8 mouse cellular contexts compared by ENCODE assay signal in genomic region chr14:55885791-55886271, GRCm38 (mm10). TPM values are rescaled to one million over a fixed set of nuclear protein-coding genes. Genes with fewer than 3 reads are reported as not detected.
DNase-seq lines count a peak whose midpoint lies in the region; TF ChIP-seq lines count a peak whose summit lies in the region.

No protein-coding gene starts in this region.

- H3K4me3 ChIP-seq in ES-Bruce4 (ENCODE audit: low read depth, low read length) = peak overlapping the region; percentile 79
- H3K4me3 ChIP-seq in embryonic fibroblast, embryonic 13.5 days (ENCODE audit: insufficient read depth, low read length) = peak overlapping the region; percentile 97
- peak overlapping the region; percentile 92 for H3K4me3 ChIP-seq in small intestine, adult 2 months (ENCODE audit: low read depth, low read length)

- H3K36me3 ChIP-seq in ES-Bruce4 (ENCODE audit: control insufficient read depth, insufficient read depth, low read length, poor library complexity, severe bottlenecking) = peaks cover 5% of the 10 kb centered on the region
- H3K36me3 ChIP-seq in small intestine, adult 2 months (ENCODE audit: control insufficient read depth, insufficient read depth, low read length) = peaks cover 38% of the 10 kb centered on the region

- H3K27ac ChIP-seq in ES-Bruce4 (ENCODE audit: insufficient read depth, low read length) = no peak overlapping the region
- peak overlapping the region; percentile 77 for H3K27ac ChIP-seq in embryonic fibroblast, embryonic 13.5 days (ENCODE audit: insufficient read depth, low read length)
- H3K27ac ChIP-seq in small intestine, adult 2 months (ENCODE audit: insufficient read depth, low read depth, low read length) = peak overlapping the region; percentile 79

- TF ChIP-seq CTCF in ES-Bruce4 (IDR thresholded peaks at IDR 0.05; ENCODE audit: low read depth, low read length) = no peak
- no peak for TF ChIP-seq CTCF in embryonic fibroblast, embryonic 13.5 days (IDR thresholded peaks at IDR 0.05; ENCODE audit: borderline replicate concordance, insufficient read depth, low read length)
- TF ChIP-seq CTCF in small intestine, adult 2 months (IDR thresholded peaks at IDR 0.05; ENCODE audit: extremely low read depth, insufficient read length, insufficient replicate concordance, low read depth, low read length) = no peak

- 2% methylated on average over 16 of the region's 16 CpGs for WGBS in small intestine, adult 2 months

- H3K9me3 ChIP-seq in ES-Bruce4 (replicated peaks; ENCODE audit: control insufficient read depth, insufficient read depth, low read length, poor library complexity, severe bottlenecking) = no peaks in the 10 kb centered on the region

- intact Hi-C loops in heart, postnatal 10 days (cut with DNase I) = no loop called here

- H3K4me1 ChIP-seq in ES-Bruce4 (ENCODE audit: control insufficient read depth, insufficient read depth, low read length) = peaks cover 17% of the 10 kb centered on the region
- H3K4me1 ChIP-seq in embryonic fibroblast, embryonic 13.5 days (ENCODE audit: control insufficient read depth, insufficient read depth, low read length) = peaks cover 3% of the 10 kb centered on the region; the same call in 1 of the 2 replicates
- peaks cover 39% of the 10 kb centered on the region for H3K4me1 ChIP-seq in small intestine, adult 2 months (ENCODE audit: control insufficient read depth, insufficient read depth, insufficient read length, low read length)

- TF ChIP-seq EP300 in ES-Bruce4 (IDR thresholded peaks at IDR 0.05; ENCODE audit: insufficient read depth, low read depth, low read length) = no peak

- no peak for TF ChIP-seq POLR2A in ES-Bruce4 (IDR thresholded peaks at IDR 0.05; ENCODE audit: insufficient read depth, low read length)
- peak; percentile 90 for TF ChIP-seq POLR2A in embryonic fibroblast, embryonic 13.5 days (IDR thresholded peaks at IDR 0.05; ENCODE audit: low read depth, low read length)
- peak; percentile 35; the same call in 1 of the 2 replicates for TF ChIP-seq POLR2A in small intestine, adult 2 months (IDR thresholded peaks at IDR 0.05; ENCODE audit: low read depth, low read length)

- H3K27me3 ChIP-seq in ES-Bruce4 (ENCODE audit: control insufficient read depth, insufficient read depth, low read length, poor library complexity, severe bottlenecking) = no peaks in the 10 kb centered on the region
- H3K27me3 ChIP-seq in small intestine, adult 2 months (ENCODE audit: control insufficient read depth, insufficient read depth, low read length) = no peaks in the 10 kb centered on the region

- peak overlapping the region; percentile 73; the same call in 1 of the 2 replicates for H3K9ac ChIP-seq in ES-Bruce4 (ENCODE audit: low read depth, poor library complexity, severe bottlenecking)

- DNase-seq in A20 (ENCODE audit: low read depth, low spot score) = peak; percentile 92
- DNase-seq in heart, postnatal 10 days = peak; percentile 65 to 66
- DNase-seq in kidney, postnatal 4 days = peak; percentile 60 to 70
- DNase-seq in lung, postnatal 4 days = peak; percentile 70 to 73
- DNase-seq in cerebellum, adult 8-10 months = no peak

RNA-seq across cellular contexts. Expression of gene Khnyn, which starts 1.1 kb away (rescaled TPM):
- 29.8 and 30.9 TPM in 2 replicates for polyA plus RNA-seq in ES-Bruce4 (2011; ENCODE audit: insufficient read depth, insufficient read length, low read depth, missing spikeins)
- 15.4 and 17.5 TPM in 2 replicates for polyA plus RNA-seq in embryonic fibroblast, embryonic 13.5 days (2011; ENCODE audit: insufficient read length, low read depth, missing spikeins)
- 10 to 100 TPM; 12.5 to 13.1 TPM for total RNA-seq in heart, postnatal 10 days (2021)
- polyA plus RNA-seq in small intestine, adult 2 months (2012; rRNA removed) = 12.6 and 32.7 TPM in 2 replicates

RNA-seq across cellular contexts. Expression of gene Cbln3, which starts 1.6 kb away (rescaled TPM):
- polyA plus RNA-seq in ES-Bruce4 (2011; ENCODE audit: insufficient read depth, insufficient read length, low read depth, missing spikeins) = 0.21 and 0.27 TPM in 2 replicates
- 0.23 and 0.35 TPM in 2 replicates for polyA plus RNA-seq in embryonic fibroblast, embryonic 13.5 days (2011; ENCODE audit: insufficient read length, low read depth, missing spikeins)
- under 1 TPM; 0.22 to 0.38 TPM for total RNA-seq in heart, postnatal 10 days (2021)
- 0.56 and 0.61 TPM in 2 replicates for polyA plus RNA-seq in small intestine, adult 2 months (2012; rRNA removed)

RNA-seq across cellular contexts. Expression of gene Sdr39u1, which starts 14.3 kb away (rescaled TPM):
- polyA plus RNA-seq in ES-Bruce4 (2011; ENCODE audit: insufficient read depth, insufficient read length, low read depth, missing spikeins) = 7.9 and 13.2 TPM in 2 replicates
- 19.6 and 25.0 TPM in 2 replicates for polyA plus RNA-seq in embryonic fibroblast, embryonic 13.5 days (2011; ENCODE audit: insufficient read length, low read depth, missing spikeins)
- total RNA-seq in heart, postnatal 10 days (2021) = 10 to 100 TPM; 73.2 to 79.9 TPM
- 17.8 and 34.0 TPM in 2 replicates for polyA plus RNA-seq in small intestine, adult 2 months (2012; rRNA removed)

RNA-seq across cellular contexts. Expression of gene Nynrin, which starts 32.0 kb away (rescaled TPM):
- polyA plus RNA-seq in ES-Bruce4 (2011; ENCODE audit: insufficient read depth, insufficient read length, low read depth, missing spikeins) = 21.5 and 24.6 TPM in 2 replicates
- polyA plus RNA-seq in embryonic fibroblast, embryonic 13.5 days (2011; ENCODE audit: insufficient read length, low read depth, missing spikeins) = 31.7 and 36.6 TPM in 2 replicates
- total RNA-seq in heart, postnatal 10 days (2021) = 10 to 100 TPM; 24.1 to 27.6 TPM
- polyA plus RNA-seq in small intestine, adult 2 months (2012; rRNA removed) = 1.4 and 1.8 TPM in 2 replicates

RNA-seq across cellular contexts. Expression of gene Cma1, which starts 58.6 kb away (rescaled TPM):
- polyA plus RNA-seq in ES-Bruce4 (2011; ENCODE audit: insufficient read depth, insufficient read length, low read depth, missing spikeins) = not detected in 2 replicates
- polyA plus RNA-seq in embryonic fibroblast, embryonic 13.5 days (2011; ENCODE audit: insufficient read length, low read depth, missing spikeins) = not detected in 2 replicates
- 1 to 10 TPM; 5.2 to 6.8 TPM for total RNA-seq in heart, postnatal 10 days (2021)
- 0.60 TPM in 1 of 2 replicates, not detected in the other for polyA plus RNA-seq in small intestine, adult 2 months (2012; rRNA removed)
